Comparison of ENCODE assay signal across 8 mouse cellular contexts in the genomic region with DNA sequence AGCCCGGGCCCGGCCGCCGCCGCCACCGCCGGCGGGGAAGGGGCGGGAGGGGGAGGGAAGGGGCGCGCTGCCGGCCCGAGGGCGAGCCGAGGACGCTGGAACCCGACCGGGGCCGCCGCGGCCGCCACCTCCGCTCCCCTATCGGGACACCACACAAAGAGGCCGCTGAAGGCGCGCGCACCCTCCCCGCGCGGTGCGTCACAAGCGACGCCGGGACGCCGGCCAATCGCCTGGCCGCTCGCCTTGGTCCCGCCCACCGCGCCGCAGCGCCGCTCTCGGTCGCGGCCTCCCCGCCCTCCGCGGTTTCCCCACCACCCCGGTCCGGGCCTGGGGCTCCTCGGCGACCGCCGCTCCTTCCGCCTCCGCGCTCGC. TPM values are rescaled to one million over a fixed set of nuclear protein-coding genes. Genes with fewer than 3 reads are reported as not detected.
A peak's percentile ranks its signal among the peaks of the same experiment; 100 is the strongest.
DNase-seq lines count a peak whose midpoint lies in the region; ATAC-seq and TF ChIP-seq lines count a peak whose summit lies in the region.

Gene Hnrnpa0, minus strand, starts transcription at position 161 of the 372 bp plus-strand sequence.

- under 1% methylated on average over 51 of the region's 62 CpGs for WGBS in bone marrow, adult 2 months
- 0% methylated on average over 7 of the region's 62 CpGs for WGBS in embryonic facial prominence, embryonic 14.5 days
- WGBS in limb, embryonic 13.5 days, result 1% methylated on average over 25 of the region's 62 CpGs
- under 1% methylated on average over 59 of the region's 62 CpGs for WGBS in midbrain, embryonic 15.5 days

- TF ChIP-seq POLR2A in bone marrow, adult 2 months (IDR thresholded peaks at IDR 0.05; ENCODE audit: borderline replicate concordance, control insufficient read depth, low read depth, low read length), result peak; percentile 81; the same call in 1 of the 2 replicates

- peak within 1 kb of the TSS; percentile 100 for H3K27ac ChIP-seq in bone marrow, adult 2 months (ENCODE audit: control insufficient read depth, insufficient read depth, low read depth, low read length, poor library complexity)
- peak within 1 kb of the TSS; percentile 99 for H3K27ac ChIP-seq in embryonic facial prominence, embryonic 14.5 days (replicated peaks; ENCODE audit: low read depth, low read length)
- H3K27ac ChIP-seq in limb, embryonic 13.5 days, result peak within 1 kb of the TSS; percentile 99
- peak within 1 kb of the TSS; percentile 99 for H3K27ac ChIP-seq in midbrain, embryonic 15.5 days

- TF ChIP-seq CTCF in bone marrow, adult 2 months (IDR thresholded peaks at IDR 0.05; ENCODE audit: control insufficient read depth, insufficient read depth, low read length), result no peak

- peak; percentile 86 for DNase-seq in 416B (ENCODE audit: low read depth)
- peak; percentile 97 for DNase-seq in embryonic facial prominence, embryonic 14.5 days (ENCODE audit: low spot score)
- DNase-seq in heart, adult 8-10 months (ENCODE audit: low spot score), result peak; percentile 84
- peak; percentile 93 for DNase-seq in kidney, adult 9 months
- DNase-seq in spleen, adult 18-20 months, result peak; percentile 90 to 95

- peak; percentile 93 for ATAC-seq in embryonic facial prominence, embryonic 14.5 days (ENCODE audit: low read depth)
- ATAC-seq in limb, embryonic 13.5 days (ENCODE audit: low FRiP score, low read depth), result peak; percentile 94
- ATAC-seq in midbrain, embryonic 15.5 days (replicated peaks), result peak; percentile 96

- H3K36me3 ChIP-seq in embryonic facial prominence, embryonic 14.5 days (ENCODE audit: control insufficient read depth, insufficient read depth, low read length), result peaks cover 19% of the 10 kb centered on the region
- H3K36me3 ChIP-seq in limb, embryonic 13.5 days, result peaks cover 8% of the 10 kb centered on the region
- H3K36me3 ChIP-seq in midbrain, embryonic 15.5 days (replicated peaks), result no peaks in the 10 kb centered on the region

- H3K27me3 ChIP-seq in embryonic facial prominence, embryonic 14.5 days (replicated peaks; ENCODE audit: control insufficient read depth, insufficient read depth, low read length), result no peaks in the 10 kb centered on the region
- no peaks in the 10 kb centered on the region for H3K27me3 ChIP-seq in limb, embryonic 13.5 days
- H3K27me3 ChIP-seq in midbrain, embryonic 15.5 days (replicated peaks), result no peaks in the 10 kb centered on the region

- peak within 1 kb of the TSS; percentile 100 for H3K9ac ChIP-seq in embryonic facial prominence, embryonic 14.5 days (ENCODE audit: low read depth, low read length)
- peak within 1 kb of the TSS; percentile 99 for H3K9ac ChIP-seq in limb, embryonic 13.5 days
- H3K9ac ChIP-seq in midbrain, embryonic 15.5 days, result peak within 1 kb of the TSS; percentile 95

- H3K9me3 ChIP-seq in embryonic facial prominence, embryonic 14.5 days (ENCODE audit: control insufficient read depth, low read length), result no peaks in the 10 kb centered on the region
- no peaks in the 10 kb centered on the region for H3K9me3 ChIP-seq in limb, embryonic 13.5 days
- H3K9me3 ChIP-seq in midbrain, embryonic 15.5 days, result no peaks in the 10 kb centered on the region

- peak within 1 kb of the TSS; percentile 100 for H3K4me3 ChIP-seq in bone marrow, adult 2 months (replicated peaks; ENCODE audit: control insufficient read depth, low read depth, low read length)
- peak within 1 kb of the TSS; percentile 98 for H3K4me3 ChIP-seq in embryonic facial prominence, embryonic 14.5 days (ENCODE audit: low read depth, low read length)
- peak within 1 kb of the TSS; percentile 99 for H3K4me3 ChIP-seq in limb, embryonic 13.5 days
- peak within 1 kb of the TSS; percentile 51 for H3K4me3 ChIP-seq in midbrain, embryonic 15.5 days

- peak within 1 kb of the TSS; percentile 76 for H3K4me2 ChIP-seq in embryonic facial prominence, embryonic 14.5 days (ENCODE audit: low read depth, low read length)
- H3K4me2 ChIP-seq in limb, embryonic 13.5 days (replicated peaks), result peak within 1 kb of the TSS; percentile 77
- peak within 1 kb of the TSS; percentile 75 for H3K4me2 ChIP-seq in midbrain, embryonic 15.5 days

- H3K4me1 ChIP-seq in bone marrow, adult 2 months (ENCODE audit: control insufficient read depth, insufficient read depth, low read length), result 0 out of 2 replicates have a peak, but pooled peaks cover 1% of the 10 kb centered on the region
- H3K4me1 ChIP-seq in embryonic facial prominence, embryonic 14.5 days (ENCODE audit: control insufficient read depth, insufficient read depth, low read length), result peaks cover 11% of the 10 kb centered on the region
- H3K4me1 ChIP-seq in limb, embryonic 13.5 days, result peaks cover 36% of the 10 kb centered on the region
- peaks cover 34% of the 10 kb centered on the region for H3K4me1 ChIP-seq in midbrain, embryonic 15.5 days

RNA-seq across cellular contexts. Expression of gene Hnrnpa0, which starts in this region (rescaled TPM):
- 48.0 and 58.4 TPM in 2 replicates for polyA plus RNA-seq in bone marrow, adult 2 months (2011; ENCODE audit: insufficient read depth, insufficient read length, low replicate concordance, missing spikeins)
- polyA plus RNA-seq in embryonic facial prominence, embryonic 14.5 days (2014; fragmentation: Nextera tagmentation; extraction: Ambion mirVana), result 41.5 and 45.1 TPM in 2 replicates
- total RNA-seq in heart, adult 8-10 months (2022), result 10 to 100 TPM; 55.0 to 65.7 (median 60.4) TPM
- 52.9 and 58.5 TPM in 2 replicates for polyA plus RNA-seq in limb, embryonic 13.5 days (2015; fragmentation: Nextera tagmentation; extraction: Ambion mirVana)
- polyA plus RNA-seq in midbrain, embryonic 15.5 days (2015; fragmentation: Nextera tagmentation; extraction: Ambion mirVana), result 40.5 and 48.7 TPM in 2 replicates

Comparison
In these comparisons a context has a peak if more than half of its experiments do, and no peak if none do; other contexts are left out.
1. Peak in every context shown above with its lines: DNase-seq, ATAC-seq, H3K4me3 ChIP-seq and H3K27ac ChIP-seq.